Mouse (Mus musculus) G1E (cell line): ENCODE data around the gene Gss. TPM values are rescaled to one million over a fixed set of nuclear protein-coding genes. Genes with fewer than 3 reads are reported as not detected.

ENCODE experiments used
- ATAC-seq: 2 replicates; pipeline ENCODE4 v1.8.0; 2016; ENCODE audit warnings: mild to moderate bottlenecking; ENCODE audit not compliant: insufficient number of reproducible peaks, poor library complexity, low FRiP score, severe bottlenecking; ENCODE audit errors: extremely low read depth
- DNase-seq: peaks from one replicate; pipeline ENCODE4 v3.0.0; 2012; ENCODE audit warnings: low spot score
- H3K27me3 ChIP-seq: 2 replicates; pipeline ENCODE4 v1.6.1; 2012; ENCODE audit warnings: mild to moderate bottlenecking, low read length, inconsistent platforms; ENCODE audit not compliant: insufficient read depth
- H3K36me3 ChIP-seq: replicated peaks from 2 replicates; pipeline ENCODE3; 2012; ENCODE audit warnings: mild to moderate bottlenecking, inconsistent platforms
- H3K4me1 ChIP-seq: 2 replicates; pipeline ENCODE4 v1.6.1; 2012; ENCODE audit warnings: low read depth, low read length, inconsistent platforms, mixed read lengths; ENCODE audit not compliant: insufficient read depth
- H3K4me3 ChIP-seq: 2 replicates; pipeline ENCODE4 v1.5.1; 2012; ENCODE audit warnings: low read depth, mild to moderate bottlenecking, inconsistent platforms, low read length, moderate library complexity, mixed read lengths
- H3K9me3 ChIP-seq: replicated peaks from 2 replicates; pipeline ENCODE4 v1.6.1; 2012; ENCODE audit warnings: inconsistent platforms
- CTCF ChIP-seq: IDR thresholded peaks from 2 replicates; pipeline ENCODE4 v1.5.1; 2012; ENCODE audit warnings: low read depth, low read length, inconsistent platforms, mixed read lengths
- GATA1 ChIP-seq: IDR thresholded peaks from 2 replicates; pipeline ENCODE4 v1.6.1; 2012; ENCODE audit warnings: borderline replicate concordance, low read length, inconsistent platforms, mixed read lengths
- GATA2 ChIP-seq: IDR thresholded peaks from 2 replicates; pipeline ENCODE4 v1.6.1; 2012; ENCODE audit warnings: low read depth, low read length, inconsistent platforms, borderline replicate concordance
- POLR2AphosphoS5 ChIP-seq: IDR thresholded peaks from 2 replicates; pipeline ENCODE4 v1.6.1; 2012; ENCODE audit warnings: low read depth, low read length, inconsistent platforms; ENCODE audit not compliant: insufficient replicate concordance
- TAL1 ChIP-seq: conservative IDR thresholded peaks from 2 replicates; pipeline ENCODE4 v1.6.1; 2012; ENCODE audit warnings: low read depth, low read length, inconsistent platforms, mixed read lengths
- polyA plus RNA-seq: library from polyadenylated mRNA; stranded (reverse); fragments of >175 nt; gene quantifications from 2 replicates; pipeline ENCODE4 v1.2.3, GENCODE M21; 2012
- total RNA-seq, 2 experiments: library from RNA; stranded (forward) in 1 of 2; stranded (reverse) in 1 of 2; fragments of 200-1000 nt in 1 of 2; fragments of >200 nt in 1 of 2; fragmentation: Nextera tagmentation in 1 of 2; gene quantifications; 2 replicates each; pipeline ENCODE4 v1.2.3; 2014 to 2017

The Gss gene
- total and polyA plus RNA-seq, 3 experiments = 7.3 to 22.0 (median 14.6) TPM

- H3K36me3 ChIP-seq = no peaks in the 10 kb centered on the region
- peaks cover 29% of the 10 kb centered on the region for H3K27me3 ChIP-seq
- ATAC-seq (no peak), DNase-seq (no peak)
- peaks cover 31% of the 10 kb centered on the region for H3K4me1 ChIP-seq
- no peaks in the 10 kb centered on the region for H3K9me3 ChIP-seq
- TF ChIP-seq CTCF (no peak), TAL1 (no peak), GATA2 (no peak), POLR2AphosphoS5 (no peak), GATA1 (no peak)
- H3K4me3 ChIP-seq = peak overlapping the region; percentile 27; the same call in 1 of the 2 replicates
These were observed 77.9 kb downstream of the Gss start for GRCm38 (mm10) chr2:155514666-155515065.

GRCm38 (mm10) chr2:155513543-155513942, 79.1 kb downstream of the Gss start:
- Histone ChIP-seq H3K9me3 (no peaks in the 10 kb centered on the region), H3K4me3 (no peak overlapping the region), H3K27me3 (peaks cover 30% of the 10 kb centered on the region), H3K36me3 (no peaks in the 10 kb centered on the region), H3K4me1 (peaks cover 23% of the 10 kb centered on the region)
- TF ChIP-seq POLR2AphosphoS5 (no peak), GATA1 (no peak), CTCF (no peak), GATA2 (no peak), TAL1 (no peak)
- ATAC-seq (no peak), DNase-seq (no peak)

Other genes starting within 250 kb of the Gss start
- 43.3 and 49.1 TPM in 2 replicates for gene Pigu, start 235.4 kb downstream of the Gss start, total RNA-seq (2014; fragmentation: Nextera tagmentation)
- gene Pigu, start 235.4 kb downstream of the Gss start, total RNA-seq (2017) = 28.5 TPM in 2 replicates
- 12.3 and 13.0 TPM in 2 replicates for gene Pigu, start 235.4 kb downstream of the Gss start, polyA plus RNA-seq
- gene Trp53inp2, start 211.8 kb downstream of the Gss start, total RNA-seq (2014; fragmentation: Nextera tagmentation) = 6.2 and 8.6 TPM in 2 replicates
- gene Trp53inp2, start 211.8 kb downstream of the Gss start, total RNA-seq (2017) = 3.3 and 4.4 TPM in 2 replicates
- 2.3 and 2.8 TPM in 2 replicates for gene Trp53inp2, start 211.8 kb downstream of the Gss start, polyA plus RNA-seq
- gene Ncoa6, start 118.9 kb downstream of the Gss start, total RNA-seq (2014; fragmentation: Nextera tagmentation) = 89.8 and 99.2 TPM in 2 replicates
- gene Ncoa6, start 118.9 kb downstream of the Gss start, total RNA-seq (2017) = 15.0 and 15.7 TPM in 2 replicates
- gene Ncoa6, start 118.9 kb downstream of the Gss start, polyA plus RNA-seq = 47.3 and 48.8 TPM in 2 replicates
- gene Acss2, start 74.9 kb downstream of the Gss start, total RNA-seq (2014; fragmentation: Nextera tagmentation) = 56.9 and 66.9 TPM in 2 replicates
- gene Acss2, start 74.9 kb downstream of the Gss start, total RNA-seq (2017) = 69.8 and 78.6 TPM in 2 replicates
- 32.9 and 42.0 TPM in 2 replicates for gene Acss2, start 74.9 kb downstream of the Gss start, polyA plus RNA-seq
- not detected in 2 replicates for gene Ggt7, start 74.6 kb downstream of the Gss start, total RNA-seq (2014; fragmentation: Nextera tagmentation)
- gene Ggt7, start 74.6 kb downstream of the Gss start, total RNA-seq (2017) = not detected in 2 replicates
- not detected in 2 replicates for gene Ggt7, start 74.6 kb downstream of the Gss start, polyA plus RNA-seq
- 2.3 and 2.4 TPM in 2 replicates for gene Myh7b, start 18.4 kb upstream of the Gss start, total RNA-seq (2014; fragmentation: Nextera tagmentation)
- 1.4 and 1.7 TPM in 2 replicates for gene Myh7b, start 18.4 kb upstream of the Gss start, total RNA-seq (2017)
- gene Myh7b, start 18.4 kb upstream of the Gss start, polyA plus RNA-seq = 8.3 and 11.1 TPM in 2 replicates
- 104 and 110 TPM in 2 replicates for gene Trpc4ap, start 99.6 kb upstream of the Gss start, total RNA-seq (2014; fragmentation: Nextera tagmentation)
- gene Trpc4ap, start 99.6 kb upstream of the Gss start, total RNA-seq (2017) = 57.4 and 60.9 TPM in 2 replicates
- gene Trpc4ap, start 99.6 kb upstream of the Gss start, polyA plus RNA-seq = 80.5 and 82.2 TPM in 2 replicates
- 36.9 and 42.3 TPM in 2 replicates for gene Edem2, start 136.7 kb upstream of the Gss start, total RNA-seq (2014; fragmentation: Nextera tagmentation)
- gene Edem2, start 136.7 kb upstream of the Gss start, total RNA-seq (2017) = 33.8 and 36.8 TPM in 2 replicates
- gene Edem2, start 136.7 kb upstream of the Gss start, polyA plus RNA-seq = 38.3 and 48.3 TPM in 2 replicates
- not detected in 2 replicates for gene Gm17581, start 143.1 kb upstream of the Gss start, total RNA-seq (2014; fragmentation: Nextera tagmentation)
- gene Gm17581, start 143.1 kb upstream of the Gss start, total RNA-seq (2017) = not detected in 2 replicates
- not detected in 2 replicates for gene Gm17581, start 143.1 kb upstream of the Gss start, polyA plus RNA-seq
- not detected in 2 replicates for gene Procr, start 158.3 kb upstream of the Gss start, total RNA-seq (2014; fragmentation: Nextera tagmentation)
- 0.12 and 1.5 TPM in 2 replicates for gene Procr, start 158.3 kb upstream of the Gss start, total RNA-seq (2017)
- 0.07 and 0.15 TPM in 2 replicates for gene Procr, start 158.3 kb upstream of the Gss start, polyA plus RNA-seq
- gene Mmp24, start 182.5 kb upstream of the Gss start, total RNA-seq (2014; fragmentation: Nextera tagmentation) = not detected in 2 replicates
- gene Mmp24, start 182.5 kb upstream of the Gss start, total RNA-seq (2017) = 0.05 and 0.12 TPM in 2 replicates
- gene Mmp24, start 182.5 kb upstream of the Gss start, polyA plus RNA-seq = not detected in 2 replicates
- 9.2 and 12.8 TPM in 2 replicates for gene BC029722, start 226.6 kb upstream of the Gss start, total RNA-seq (2014; fragmentation: Nextera tagmentation)
- gene BC029722, start 226.6 kb upstream of the Gss start, total RNA-seq (2017) = 19.0 and 20.4 TPM in 2 replicates
- 36.3 and 45.0 TPM in 2 replicates for gene BC029722, start 226.6 kb upstream of the Gss start, polyA plus RNA-seq
- gene Eif6, start 234.1 kb upstream of the Gss start, total RNA-seq (2014; fragmentation: Nextera tagmentation) = 261 and 324 TPM in 2 replicates
- gene Eif6, start 234.1 kb upstream of the Gss start, total RNA-seq (2017) = 91.5 and 148 TPM in 2 replicates
- 251 and 369 TPM in 2 replicates for gene Eif6, start 234.1 kb upstream of the Gss start, polyA plus RNA-seq
- gene Fam83c, start 242.0 kb upstream of the Gss start, total RNA-seq (2014; fragmentation: Nextera tagmentation) = not detected in 2 replicates
- 0.22 TPM in 1 of 2 replicates, not detected in the other for gene Fam83c, start 242.0 kb upstream of the Gss start, total RNA-seq (2017)
- not detected in 2 replicates for gene Fam83c, start 242.0 kb upstream of the Gss start, polyA plus RNA-seq